Mouse (Mus musculus): ENCODE measurements around the gene Hmga1b.
"Not testable (repeated sequence)": the region's sequence is repeated elsewhere in the genome, so short reads cannot be mapped to it uniquely, and the experiment has no call there.

Gene Hmga1b

GRCm38 (mm10) chr11:120733521-120733920 is 29.1 kb upstream of the Hmga1b start:
- no peak for DNase-seq

GRCm38 (mm10) chr11:120736424-120736823 is 26.2 kb upstream of the Hmga1b start:
- no peak for DNase-seq

- no peak for DNase-seq
Measured at GRCm38 (mm10) chr11:120740981-120741380, 21.6 kb upstream of the Hmga1b start.

- no peak for DNase-seq
Measured at GRCm38 (mm10) chr11:120744121-120744701, 18.4 kb upstream of the Hmga1b start.

GRCm38 (mm10) chr11:120747974-120748373 is 14.6 kb upstream of the Hmga1b start:
- DNase-seq, result no peak

GRCm38 (mm10) chr11:120749430-120749829 is 13.2 kb upstream of the Hmga1b start:
- DNase-seq, result no peak

GRCm38 (mm10) chr11:120751606-120752005 is 11.0 kb upstream of the Hmga1b start:
- DNase-seq, result no peak

- DNase-seq, result no peak
Measured at GRCm38 (mm10) chr11:120760236-120760635, 2.4 kb upstream of the Hmga1b start.

- DNase-seq, result no peak
Measured at GRCm38 (mm10) chr11:120761811-120762671, 553 bp upstream of the Hmga1b start.

GRCm38 (mm10) chr11:120763121-120763999 is 766 bp downstream of the Hmga1b start:
- DNase-seq, result peak; percentile 20

- DNase-seq, result not testable (repeated sequence)
Measured at GRCm38 (mm10) chr11:120767023-120767422, 4.4 kb downstream of the Hmga1b start.

GRCm38 (mm10) chr11:120768206-120768605 is 5.6 kb downstream of the Hmga1b start:
- DNase-seq, result no peak

- DNase-seq, result no peak
Measured at GRCm38 (mm10) chr11:120772749-120773148, 10.2 kb downstream of the Hmga1b start.

GRCm38 (mm10) chr11:120773463-120774190 is 11.0 kb downstream of the Hmga1b start:
- DNase-seq, result no peak

GRCm38 (mm10) chr11:120775774-120776469 is 13.3 kb downstream of the Hmga1b start:
- DNase-seq, result peak; percentile 89

GRCm38 (mm10) chr11:120777123-120777522 is 14.5 kb downstream of the Hmga1b start:
- DNase-seq, result peak; percentile 19

- no peak for DNase-seq
Measured at GRCm38 (mm10) chr11:120779876-120780275, 17.3 kb downstream of the Hmga1b start.

GRCm38 (mm10) chr11:120781361-120781760 is 18.8 kb downstream of the Hmga1b start:
- not testable (repeated sequence) for DNase-seq

- DNase-seq, result peak; percentile 65
Measured at GRCm38 (mm10) chr11:120783426-120784063, 21.0 kb downstream of the Hmga1b start.

- peak; percentile 81 for DNase-seq
Measured at GRCm38 (mm10) chr11:120784064-120784791, 21.6 kb downstream of the Hmga1b start, which contains the start of the genes Rfng and Gps1. TSS of gene Rfng (minus strand) at chr11:120784207. TSS of gene Gps1 (plus strand) at chr11:120784272.
